Mouse (Mus musculus): ENCODE measurements at regions not wholly inside any gene's neighbourhood (a gene's known extent, or its start where the extent isn't known, plus 50 kb on each side); places are given as distances from the start of the nearest gene placed in this dataset.

DNA sequence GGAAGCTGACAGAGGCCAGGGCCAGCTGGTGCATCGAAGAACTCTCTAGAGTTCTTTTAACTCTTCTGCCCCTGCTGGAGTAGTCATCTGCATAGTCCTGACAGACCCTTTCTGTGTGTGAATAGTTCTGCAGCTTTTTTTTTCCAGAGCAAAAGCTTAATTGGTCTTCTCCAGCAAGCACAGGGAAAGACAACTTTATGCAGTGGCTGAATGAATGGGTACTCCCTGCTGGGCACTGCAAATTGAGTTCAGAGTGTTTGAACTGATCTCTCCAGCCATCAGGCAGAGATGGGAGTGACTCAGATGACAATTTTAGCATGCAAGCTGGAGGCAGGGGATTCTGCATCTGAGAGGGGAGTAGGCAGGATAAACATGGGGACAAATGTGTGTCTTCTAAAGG lies 242.0 kb downstream of the Rpl10-ps3 start:
- 68% methylated on average over 1 of the region's 1 CpGs for WGBS
- ATAC-seq (ENCODE audit: insufficient number of reproducible peaks, insufficient read depth, low FRiP score, low read depth), result no peak
- no peaks in the 10 kb centered on the region for H3K9me3 ChIP-seq (ENCODE audit: control insufficient read depth, low read length)
- no peaks in the 10 kb centered on the region for H3K36me3 ChIP-seq (ENCODE audit: control insufficient read depth, insufficient read depth, low read length)
- H3K4me2 ChIP-seq (ENCODE audit: low read length), result no peak overlapping the region
- H3K4me3 ChIP-seq (ENCODE audit: control insufficient read depth in 1 of 2, insufficient read depth in 1 of 2, low read depth in 1 of 2, low read length in 2 of 2), result no peak overlapping the region
- no peak overlapping the region for H3K27ac ChIP-seq (replicated peaks in 1 of 2; ENCODE audit: control insufficient read depth in 1 of 2, insufficient read depth in 1 of 2, low read depth in 2 of 2, low read length in 2 of 2)
- H3K27me3 ChIP-seq (ENCODE audit: control insufficient read depth, insufficient read depth, low read length), result no peaks in the 10 kb centered on the region
- H3K9ac ChIP-seq (ENCODE audit: low read length), result no peak overlapping the region
- no peaks in the 10 kb centered on the region for H3K4me1 ChIP-seq (ENCODE audit: control insufficient read depth in 2 of 2, insufficient read depth in 2 of 2, low read length in 2 of 2)

DNA sequence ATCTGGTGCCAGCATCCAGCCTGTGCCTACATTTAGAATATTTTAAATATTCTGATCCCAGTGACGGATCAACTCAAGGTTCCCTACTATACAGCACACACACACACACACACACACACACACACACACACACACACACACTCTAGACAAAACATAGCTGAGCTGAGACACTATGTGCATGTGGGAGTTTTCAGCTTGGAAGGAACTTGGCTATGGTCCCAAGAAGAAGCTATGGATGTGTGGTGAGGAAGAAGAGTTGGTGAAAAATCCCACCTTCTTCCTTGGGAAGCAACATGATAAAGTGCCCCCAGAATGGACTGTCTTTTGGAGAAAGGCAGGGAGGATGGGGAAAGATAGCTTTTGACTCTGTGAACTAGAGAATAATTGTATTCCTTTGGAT lies 243.7 kb downstream of the Rpl10-ps3 start:
- 71% methylated on average over 1 of the region's 1 CpGs for WGBS
- Histone ChIP-seq H3K9me3 (ENCODE audit: control insufficient read depth, low read length) (no peaks in the 10 kb centered on the region), H3K4me3 (ENCODE audit: control insufficient read depth in 1 of 2, insufficient read depth in 1 of 2, low read depth in 1 of 2, low read length in 2 of 2) (no peak overlapping the region), H3K4me1 (ENCODE audit: control insufficient read depth in 2 of 2, insufficient read depth in 2 of 2, low read length in 2 of 2) (no peaks in the 10 kb centered on the region), H3K36me3 (ENCODE audit: control insufficient read depth, insufficient read depth, low read length) (no peaks in the 10 kb centered on the region), H3K27me3 (ENCODE audit: control insufficient read depth, insufficient read depth, low read length) (no peaks in the 10 kb centered on the region), H3K27ac (replicated peaks in 1 of 2; ENCODE audit: control insufficient read depth in 1 of 2, insufficient read depth in 1 of 2, low read depth in 2 of 2, low read length in 2 of 2) (no peak overlapping the region), H3K4me2 (ENCODE audit: low read length) (no peak overlapping the region), H3K9ac (ENCODE audit: low read length) (no peak overlapping the region)
- ATAC-seq (ENCODE audit: insufficient number of reproducible peaks, insufficient read depth, low FRiP score, low read depth), result no peak

DNA sequence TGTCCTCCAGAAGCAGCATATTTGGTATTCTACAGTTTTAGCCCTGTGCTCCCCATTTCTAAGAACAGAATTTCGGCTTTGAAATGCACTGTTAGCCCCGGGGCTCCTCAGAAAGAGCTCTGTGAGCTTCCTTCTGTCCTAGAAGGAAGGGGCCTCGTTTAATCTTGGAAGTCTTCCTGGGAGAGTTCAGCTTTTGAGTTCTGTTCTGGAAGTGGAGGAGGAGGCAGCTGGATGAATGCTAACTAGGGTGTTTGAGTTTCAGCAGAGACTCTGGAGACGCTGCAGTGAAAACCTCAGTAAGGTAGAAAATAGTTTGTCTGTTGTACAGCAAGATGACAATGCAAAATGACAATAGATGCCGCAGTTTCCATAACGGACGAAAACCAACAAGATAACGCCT lies 253.8 kb downstream of the Rpl10-ps3 start:
- 72% methylated on average over 8 of the region's 8 CpGs for WGBS
- ATAC-seq (ENCODE audit: insufficient number of reproducible peaks, insufficient read depth, low FRiP score, low read depth), result no peak

DNA sequence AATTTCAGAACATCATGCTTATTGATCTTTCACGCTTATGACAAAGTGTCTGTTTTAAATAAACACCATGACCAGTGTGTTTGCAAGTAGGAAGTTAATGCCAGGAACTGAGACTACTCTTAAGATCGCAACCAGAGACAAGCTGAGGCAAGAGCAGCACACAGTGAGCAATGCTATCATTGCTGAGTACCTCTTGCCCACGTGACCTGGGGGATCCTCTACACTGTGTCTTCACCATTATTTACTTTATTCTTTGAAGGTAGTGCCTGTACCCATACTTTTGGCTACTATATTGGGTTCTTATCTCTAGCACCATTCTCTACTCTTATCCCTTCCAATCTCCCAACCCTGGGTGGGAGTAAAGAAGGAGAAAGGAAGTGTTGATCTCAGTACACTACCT lies 254.9 kb downstream of the Rpl10-ps3 start:
- no peak overlapping the region for H3K27ac ChIP-seq (replicated peaks in 1 of 2; ENCODE audit: control insufficient read depth in 1 of 2, insufficient read depth in 1 of 2, low read depth in 2 of 2, low read length in 2 of 2)
- H3K9ac ChIP-seq (ENCODE audit: low read length), result no peak overlapping the region
- 72% methylated on average over 3 of the region's 3 CpGs for WGBS
- no peak overlapping the region for H3K4me2 ChIP-seq (ENCODE audit: low read length)
- H3K4me3 ChIP-seq (ENCODE audit: control insufficient read depth in 1 of 2, insufficient read depth in 1 of 2, low read depth in 1 of 2, low read length in 2 of 2), result no peak overlapping the region
- H3K36me3 ChIP-seq (ENCODE audit: control insufficient read depth, insufficient read depth, low read length), result no peaks in the 10 kb centered on the region
- no peak for ATAC-seq (ENCODE audit: insufficient number of reproducible peaks, insufficient read depth, low FRiP score, low read depth)
- no peaks in the 10 kb centered on the region for H3K9me3 ChIP-seq (ENCODE audit: control insufficient read depth, low read length)
- no peaks in the 10 kb centered on the region; the same call in 1 of the 2 replicates for H3K27me3 ChIP-seq (ENCODE audit: control insufficient read depth, insufficient read depth, low read length)
- H3K4me1 ChIP-seq (ENCODE audit: control insufficient read depth in 2 of 2, insufficient read depth in 2 of 2, low read length in 2 of 2), result no peaks in the 10 kb centered on the region

More for the DNA sequence above, 253.8 kb downstream of the Rpl10-ps3 start:
- Histone ChIP-seq H3K27me3 (ENCODE audit: control insufficient read depth, insufficient read depth, low read length) (no peaks in the 10 kb centered on the region; the same call in 1 of the 2 replicates), H3K4me2 (ENCODE audit: low read length) (no peak overlapping the region), H3K4me1 (ENCODE audit: control insufficient read depth in 2 of 2, insufficient read depth in 2 of 2, low read length in 2 of 2) (no peaks in the 10 kb centered on the region), H3K36me3 (ENCODE audit: control insufficient read depth, insufficient read depth, low read length) (no peaks in the 10 kb centered on the region), H3K9me3 (ENCODE audit: control insufficient read depth, low read length) (no peaks in the 10 kb centered on the region), H3K27ac (replicated peaks in 1 of 2; ENCODE audit: control insufficient read depth in 1 of 2, insufficient read depth in 1 of 2, low read depth in 2 of 2, low read length in 2 of 2) (no peak overlapping the region), H3K4me3 (ENCODE audit: control insufficient read depth in 1 of 2, insufficient read depth in 1 of 2, low read depth in 1 of 2, low read length in 2 of 2) (no peak overlapping the region), H3K9ac (ENCODE audit: low read length) (no peak overlapping the region)

DNA sequence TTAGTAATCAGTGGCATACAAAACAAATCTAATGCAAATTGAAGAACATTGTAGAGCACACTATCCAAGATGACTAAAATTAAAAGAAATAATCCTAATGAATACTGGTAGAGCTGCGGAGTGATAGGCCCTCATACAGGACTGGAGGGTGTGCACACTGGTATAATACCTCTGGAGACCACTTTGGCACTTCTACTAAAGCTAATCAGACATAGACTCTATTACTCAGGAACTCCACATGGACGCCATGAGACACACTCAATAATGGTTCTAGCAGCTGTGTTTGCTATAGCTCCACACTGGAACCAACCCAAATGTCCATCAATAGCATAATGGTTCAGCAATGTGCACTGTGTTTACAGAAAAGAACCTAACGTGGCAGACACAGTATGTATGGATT lies 264.6 kb downstream of the Rpl10-ps3 start:
- H3K36me3 ChIP-seq (ENCODE audit: control insufficient read depth, insufficient read depth, low read length), result no peaks in the 10 kb centered on the region
- H3K27me3 ChIP-seq (ENCODE audit: control insufficient read depth, insufficient read depth, low read length), result no peaks in the 10 kb centered on the region
- 75% methylated on average over 3 of the region's 3 CpGs for WGBS
- no peaks in the 10 kb centered on the region for H3K9me3 ChIP-seq (ENCODE audit: control insufficient read depth, low read length)
- H3K4me3 ChIP-seq (ENCODE audit: control insufficient read depth in 1 of 2, insufficient read depth in 1 of 2, low read depth in 1 of 2, low read length in 2 of 2), result no peak overlapping the region
- no peak overlapping the region for H3K4me2 ChIP-seq (ENCODE audit: low read length)
- H3K9ac ChIP-seq (ENCODE audit: low read length), result no peak overlapping the region
- H3K27ac ChIP-seq (replicated peaks in 1 of 2; ENCODE audit: control insufficient read depth in 1 of 2, insufficient read depth in 1 of 2, low read depth in 2 of 2, low read length in 2 of 2), result no peak overlapping the region
- ATAC-seq (ENCODE audit: insufficient number of reproducible peaks, insufficient read depth, low FRiP score, low read depth), result no peak
- H3K4me1 ChIP-seq (ENCODE audit: control insufficient read depth in 2 of 2, insufficient read depth in 2 of 2, low read length in 2 of 2), result no peaks in the 10 kb centered on the region

DNA sequence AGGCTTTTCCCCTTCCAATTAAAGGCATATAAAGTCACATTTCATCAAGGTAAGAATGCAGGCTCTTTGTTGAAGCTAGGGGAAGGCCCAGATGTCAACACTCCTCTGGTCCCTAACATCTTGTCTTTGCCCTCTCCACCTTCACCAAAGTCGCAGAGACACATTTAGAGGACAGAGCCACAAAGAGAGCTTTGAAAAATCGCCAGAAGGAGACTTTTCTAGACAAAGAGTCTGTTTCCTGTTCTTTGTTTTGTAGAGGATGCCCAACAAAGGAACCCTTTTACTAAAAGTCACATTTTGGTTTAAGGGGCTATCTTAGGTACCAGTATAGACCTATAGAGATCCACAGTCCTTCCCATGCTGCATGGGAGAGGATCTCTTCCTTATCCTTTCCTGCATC lies 269.9 kb upstream of the Ncam1 start:
- Histone ChIP-seq H3K27ac (replicated peaks in 1 of 2; ENCODE audit: control insufficient read depth in 1 of 2, insufficient read depth in 1 of 2, low read depth in 2 of 2, low read length in 2 of 2) (no peak overlapping the region), H3K27me3 (ENCODE audit: control insufficient read depth, insufficient read depth, low read length) (no peaks in the 10 kb centered on the region), H3K4me2 (ENCODE audit: low read length) (no peak overlapping the region), H3K4me1 (ENCODE audit: control insufficient read depth in 2 of 2, insufficient read depth in 2 of 2, low read length in 2 of 2) (no peaks in the 10 kb centered on the region), H3K9me3 (ENCODE audit: control insufficient read depth, low read length) (no peaks in the 10 kb centered on the region), H3K9ac (ENCODE audit: low read length) (no peak overlapping the region), H3K4me3 (ENCODE audit: control insufficient read depth in 1 of 2, insufficient read depth in 1 of 2, low read depth in 1 of 2, low read length in 2 of 2) (no peak overlapping the region), H3K36me3 (ENCODE audit: control insufficient read depth, insufficient read depth, low read length) (no peaks in the 10 kb centered on the region)
- ATAC-seq (ENCODE audit: insufficient number of reproducible peaks, insufficient read depth, low FRiP score, low read depth), result no peak
- WGBS, result 54% methylated on average over 2 of the region's 2 CpGs

DNA sequence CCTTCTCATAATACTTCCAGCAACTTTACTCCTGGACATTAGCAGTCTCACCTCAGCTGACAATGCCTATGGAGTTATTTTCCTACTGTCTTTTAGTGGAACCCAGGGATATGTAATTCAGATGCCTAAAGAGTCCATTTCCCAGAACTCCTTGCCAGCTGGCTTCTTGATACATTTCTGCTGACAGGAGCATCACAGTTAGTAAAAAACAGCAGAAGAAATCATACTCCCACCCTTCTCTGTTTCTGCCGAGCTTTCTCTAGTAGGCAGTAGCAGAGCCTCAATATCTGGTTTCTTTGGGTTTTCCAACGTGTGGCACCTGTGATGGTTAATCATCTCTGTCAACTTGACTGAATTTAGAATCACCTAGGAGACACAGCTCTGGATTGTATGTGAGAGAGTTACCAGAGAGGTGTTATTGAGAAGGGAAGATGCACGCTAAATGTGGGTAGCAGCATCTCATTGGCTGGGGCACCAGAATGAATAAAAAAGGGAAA lies 269.1 kb upstream of the Ncam1 start:
- H3K4me2 ChIP-seq (ENCODE audit: low read length), result no peak overlapping the region
- no peak overlapping the region for H3K9ac ChIP-seq (ENCODE audit: low read length)
- ATAC-seq (ENCODE audit: insufficient number of reproducible peaks, insufficient read depth, low FRiP score, low read depth), result no peak
- H3K27me3 ChIP-seq (ENCODE audit: control insufficient read depth, insufficient read depth, low read length), result no peaks in the 10 kb centered on the region
- H3K36me3 ChIP-seq (ENCODE audit: control insufficient read depth, insufficient read depth, low read length), result no peaks in the 10 kb centered on the region
- H3K4me1 ChIP-seq (ENCODE audit: control insufficient read depth in 2 of 2, insufficient read depth in 2 of 2, low read length in 2 of 2), result no peaks in the 10 kb centered on the region
- WGBS, result 75% methylated on average over 3 of the region's 3 CpGs
- H3K9me3 ChIP-seq (ENCODE audit: control insufficient read depth, low read length), result no peaks in the 10 kb centered on the region
- H3K27ac ChIP-seq (replicated peaks in 1 of 2; ENCODE audit: control insufficient read depth in 1 of 2, insufficient read depth in 1 of 2, low read depth in 2 of 2, low read length in 2 of 2), result no peak overlapping the region
- H3K4me3 ChIP-seq (ENCODE audit: control insufficient read depth in 1 of 2, insufficient read depth in 1 of 2, low read depth in 1 of 2, low read length in 2 of 2), result no peak overlapping the region

DNA sequence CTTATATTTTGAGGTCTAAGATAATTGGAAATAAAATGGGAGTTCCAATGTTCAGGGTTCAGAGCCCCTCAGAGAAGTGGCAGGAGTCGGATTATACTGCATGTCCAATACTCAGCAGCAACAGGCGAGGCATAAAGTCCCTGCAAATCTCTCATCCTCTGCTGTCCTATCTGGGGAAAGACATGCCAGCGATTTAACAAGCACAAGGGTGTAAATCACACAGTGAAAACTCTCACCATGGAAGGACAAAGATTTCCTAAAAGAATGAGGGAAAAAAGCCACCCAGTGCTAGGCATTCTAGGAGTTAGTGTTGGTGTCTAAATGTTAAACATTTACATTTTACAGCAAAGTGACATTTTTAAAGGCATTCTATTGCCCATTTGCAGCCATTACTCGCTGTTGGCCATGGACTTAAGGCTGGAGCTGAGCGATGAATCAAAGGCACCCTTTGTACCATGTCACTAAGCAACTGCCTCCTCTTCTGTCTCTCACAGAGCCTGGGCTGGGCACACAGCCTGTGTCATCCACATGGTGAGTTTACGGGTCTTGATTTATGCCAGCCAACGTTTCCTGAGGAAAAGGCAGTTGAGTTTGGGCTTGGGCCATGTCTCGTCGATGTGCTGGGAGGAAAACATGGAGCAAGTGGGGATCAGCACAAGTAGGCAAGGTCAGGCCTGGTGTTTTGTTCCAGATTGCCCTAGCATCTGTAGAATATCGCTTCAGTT lies 265.9 kb upstream of the Ncam1 start:
- WGBS, result 79% methylated on average over 10 of the region's 10 CpGs
- Histone ChIP-seq H3K9me3 (ENCODE audit: control insufficient read depth, low read length) (no peaks in the 10 kb centered on the region), H3K4me2 (ENCODE audit: low read length) (no peak overlapping the region), H3K4me1 (ENCODE audit: control insufficient read depth in 2 of 2, insufficient read depth in 2 of 2, low read length in 2 of 2) (no peaks in the 10 kb centered on the region), H3K4me3 (ENCODE audit: control insufficient read depth in 1 of 2, insufficient read depth in 1 of 2, low read depth in 1 of 2, low read length in 2 of 2) (no peak overlapping the region), H3K27ac (replicated peaks in 1 of 2; ENCODE audit: control insufficient read depth in 1 of 2, insufficient read depth in 1 of 2, low read depth in 2 of 2, low read length in 2 of 2) (no peak overlapping the region), H3K36me3 (ENCODE audit: control insufficient read depth, insufficient read depth, low read length) (no peaks in the 10 kb centered on the region), H3K27me3 (ENCODE audit: control insufficient read depth, insufficient read depth, low read length) (no peaks in the 10 kb centered on the region), H3K9ac (ENCODE audit: low read length) (no peak overlapping the region)
- no peak for ATAC-seq (ENCODE audit: insufficient number of reproducible peaks, insufficient read depth, low FRiP score, low read depth)

Measured in heart, embryonic 14.5 days (tissue).